Mouse (Mus musculus): ENCODE data around the gene Capn11. TPM values are rescaled to one million over a fixed set of nuclear protein-coding genes. Genes with fewer than 3 reads are reported as not detected.

Gene Capn11
- polyA plus RNA-seq, 1 experiment from 2014 or later, result 1.00 TPM

- Histone ChIP-seq H3K27ac (replicated peaks) (no peak within 1 kb of the TSS), H3K27me3 (peaks cover 16% of the 10 kb centered on the region), H3K36me3 (no peaks in the 10 kb centered on the region), H3K4me2 (no peak within 1 kb of the TSS), H3K4me1 (replicated peaks) (peaks cover 20% of the 10 kb centered on the region), H3K4me3 (no peak within 1 kb of the TSS), H3K9me3 (no peaks in the 10 kb centered on the region), H3K9ac (no peak within 1 kb of the TSS)
- ATAC-seq (ENCODE audit: low FRiP score, low read depth), result no peak
- WGBS, result 34% methylated on average over 6 of the region's 6 CpGs
Observed at GRCm38 (mm10) chr17:45601877-45602304, 57.2 kb downstream of the Capn11 start, which contains the start of gene Mymx. Gene Mymx (minus strand): TSS chr17:45602102.

- Histone ChIP-seq H3K27ac (replicated peaks) (no peak overlapping the region), H3K4me1 (replicated peaks) (peaks cover 25% of the 10 kb centered on the region), H3K4me3 (no peak overlapping the region), H3K4me2 (no peak overlapping the region), H3K9ac (no peak overlapping the region), H3K27me3 (peaks cover 16% of the 10 kb centered on the region), H3K9me3 (no peaks in the 10 kb centered on the region), H3K36me3 (no peaks in the 10 kb centered on the region)
- ATAC-seq (ENCODE audit: low FRiP score, low read depth), result no peak
- 15% methylated on average over 22 of the region's 22 CpGs for WGBS
Observed at GRCm38 (mm10) chr17:45601325-45601724, 57.8 kb downstream of the Capn11 start.

- Histone ChIP-seq H3K27ac (replicated peaks) (no peak overlapping the region), H3K4me1 (replicated peaks) (peaks cover 36% of the 10 kb centered on the region), H3K4me2 (no peak overlapping the region), H3K9ac (no peak overlapping the region), H3K36me3 (no peaks in the 10 kb centered on the region), H3K4me3 (no peak overlapping the region), H3K9me3 (no peaks in the 10 kb centered on the region), H3K27me3 (peaks cover 16% of the 10 kb centered on the region)
- ATAC-seq (ENCODE audit: low FRiP score, low read depth), result no peak
- 63% methylated on average over 8 of the region's 8 CpGs for WGBS
Observed at GRCm38 (mm10) chr17:45600267-45600666, 58.9 kb downstream of the Capn11 start.

DNA sequence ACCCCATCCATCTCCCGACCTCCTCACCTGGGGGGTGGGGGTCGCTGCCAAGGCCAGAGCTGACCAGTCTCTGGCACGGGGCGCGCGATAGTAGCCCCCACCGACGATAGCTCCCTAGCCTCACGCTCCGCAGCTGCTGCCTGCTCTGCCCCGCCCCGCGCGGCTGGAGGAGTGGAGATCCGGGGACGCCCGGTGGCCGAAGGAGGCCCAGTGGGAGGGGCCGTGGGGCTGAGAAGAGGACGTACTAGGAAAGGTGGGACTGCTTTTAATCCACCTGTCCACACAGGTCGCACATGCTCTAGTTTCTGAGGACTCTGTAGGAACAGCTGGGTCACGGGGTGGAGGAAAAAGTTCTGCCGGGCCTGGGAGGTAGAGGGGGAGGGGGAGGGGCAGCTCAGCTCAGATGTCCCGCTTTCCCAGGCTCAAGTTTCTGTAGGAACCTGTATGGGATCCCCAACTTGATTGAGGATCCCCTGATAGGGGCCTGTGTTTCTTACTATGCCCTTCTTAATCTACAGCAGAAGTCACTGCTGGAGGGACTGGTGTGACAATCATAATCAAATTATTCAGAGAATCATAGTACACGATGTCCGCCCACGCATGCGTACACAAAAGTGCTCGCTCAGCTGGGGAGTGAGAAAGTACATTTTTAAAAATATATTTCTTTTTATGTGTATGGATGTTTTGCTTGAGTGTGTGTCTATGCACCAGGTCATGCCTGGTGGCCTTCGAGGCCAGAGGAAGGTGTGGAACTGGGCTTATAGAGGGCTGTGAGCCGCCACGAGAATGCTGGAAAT lies 59.5 kb downstream of the Capn11 start, which contains the start of gene Slc29a1:
Gene Slc29a1 (minus strand): TSS at position 161 of the 797 bp plus-strand sequence.
- no peak for ATAC-seq (ENCODE audit: low FRiP score, low read depth)
- H3K9me3 ChIP-seq, result no peaks in the 10 kb centered on the region
- H3K4me1 ChIP-seq (replicated peaks), result peaks cover 42% of the 10 kb centered on the region
- no peak within 1 kb of the TSS for H3K27ac ChIP-seq (replicated peaks)
- 17% methylated on average over 32 of the region's 32 CpGs for WGBS
- peak within 1 kb of the TSS; percentile 37 for H3K9ac ChIP-seq
- H3K27me3 ChIP-seq, result peaks cover 16% of the 10 kb centered on the region
- peak within 1 kb of the TSS; percentile 60 for H3K4me2 ChIP-seq
- peak within 1 kb of the TSS; percentile 24 for H3K4me3 ChIP-seq
- H3K36me3 ChIP-seq, result no peaks in the 10 kb centered on the region

DNA sequence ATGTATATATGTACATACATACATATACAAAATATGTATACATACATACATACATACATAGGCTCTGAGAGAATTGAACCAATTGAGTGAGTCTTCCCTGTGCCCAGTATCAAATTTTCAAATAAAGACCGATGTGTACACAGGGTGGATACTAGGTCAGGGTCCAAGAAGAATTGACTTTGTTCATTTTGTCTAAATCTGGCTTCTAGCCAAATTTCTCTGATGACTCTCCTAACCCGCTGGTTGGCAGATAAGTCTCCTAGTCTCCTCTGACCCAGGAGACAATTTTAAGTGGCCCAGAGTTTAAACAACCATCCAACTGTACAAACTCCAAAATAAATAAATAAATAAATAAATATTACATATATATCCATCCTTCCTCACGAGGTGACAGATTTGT lies 60.2 kb downstream of the Capn11 start:
- no peaks in the 10 kb centered on the region for H3K36me3 ChIP-seq
- H3K9ac ChIP-seq, result no peak overlapping the region
- no peak for ATAC-seq (ENCODE audit: low FRiP score, low read depth)
- H3K27me3 ChIP-seq, result peaks cover 16% of the 10 kb centered on the region
- H3K27ac ChIP-seq (replicated peaks), result no peak overlapping the region
- H3K4me2 ChIP-seq, result peak overlapping the region; percentile 60
- peaks cover 49% of the 10 kb centered on the region for H3K4me1 ChIP-seq (replicated peaks)
- WGBS, result 33% methylated on average over 3 of the region's 3 CpGs
- no peak overlapping the region for H3K4me3 ChIP-seq
- no peaks in the 10 kb centered on the region for H3K9me3 ChIP-seq

- no peak for ATAC-seq (ENCODE audit: low FRiP score, low read depth)
- Histone ChIP-seq H3K4me3 (no peak overlapping the region), H3K27ac (replicated peaks) (no peak overlapping the region), H3K9ac (no peak overlapping the region), H3K4me1 (replicated peaks) (peaks cover 54% of the 10 kb centered on the region), H3K9me3 (no peaks in the 10 kb centered on the region), H3K4me2 (no peak overlapping the region), H3K27me3 (peaks cover 16% of the 10 kb centered on the region), H3K36me3 (no peaks in the 10 kb centered on the region)
- 88% methylated on average over 2 of the region's 2 CpGs for WGBS
Observed at GRCm38 (mm10) chr17:45598376-45598775, 60.7 kb downstream of the Capn11 start.

DNA sequence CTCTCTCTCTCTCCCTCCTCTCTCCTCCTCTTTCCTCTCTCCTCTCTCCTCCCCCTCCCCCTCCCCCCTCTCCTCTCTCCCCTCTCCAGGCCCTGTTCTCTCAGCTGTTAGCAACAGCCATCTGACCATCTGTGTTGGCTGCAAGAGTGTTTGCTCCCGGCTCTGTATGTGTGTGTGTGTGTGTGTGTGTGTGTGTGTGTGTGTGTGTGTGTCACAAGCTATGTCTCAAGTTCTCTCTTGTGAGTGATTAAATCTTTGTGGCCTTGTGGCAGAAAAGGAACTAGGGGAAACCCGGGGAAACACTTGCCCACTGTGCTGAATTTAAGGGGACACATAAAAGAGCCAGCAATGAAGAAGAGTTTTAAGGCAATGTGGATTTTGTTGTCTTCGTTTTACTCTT lies 61.3 kb downstream of the Capn11 start:
- H3K27ac ChIP-seq (replicated peaks), result 0 out of 2 replicates have a peak overlapping the region, but pooled peaks have one; percentile 1
- ATAC-seq (ENCODE audit: low FRiP score, low read depth), result no peak
- no peak overlapping the region for H3K4me2 ChIP-seq
- peaks cover 16% of the 10 kb centered on the region for H3K27me3 ChIP-seq
- 47% methylated on average over 3 of the region's 3 CpGs for WGBS
- H3K9ac ChIP-seq, result no peak overlapping the region
- no peaks in the 10 kb centered on the region for H3K9me3 ChIP-seq
- peaks cover 57% of the 10 kb centered on the region for H3K4me1 ChIP-seq (replicated peaks)
- no peak overlapping the region for H3K4me3 ChIP-seq
- H3K36me3 ChIP-seq, result no peaks in the 10 kb centered on the region

DNA sequence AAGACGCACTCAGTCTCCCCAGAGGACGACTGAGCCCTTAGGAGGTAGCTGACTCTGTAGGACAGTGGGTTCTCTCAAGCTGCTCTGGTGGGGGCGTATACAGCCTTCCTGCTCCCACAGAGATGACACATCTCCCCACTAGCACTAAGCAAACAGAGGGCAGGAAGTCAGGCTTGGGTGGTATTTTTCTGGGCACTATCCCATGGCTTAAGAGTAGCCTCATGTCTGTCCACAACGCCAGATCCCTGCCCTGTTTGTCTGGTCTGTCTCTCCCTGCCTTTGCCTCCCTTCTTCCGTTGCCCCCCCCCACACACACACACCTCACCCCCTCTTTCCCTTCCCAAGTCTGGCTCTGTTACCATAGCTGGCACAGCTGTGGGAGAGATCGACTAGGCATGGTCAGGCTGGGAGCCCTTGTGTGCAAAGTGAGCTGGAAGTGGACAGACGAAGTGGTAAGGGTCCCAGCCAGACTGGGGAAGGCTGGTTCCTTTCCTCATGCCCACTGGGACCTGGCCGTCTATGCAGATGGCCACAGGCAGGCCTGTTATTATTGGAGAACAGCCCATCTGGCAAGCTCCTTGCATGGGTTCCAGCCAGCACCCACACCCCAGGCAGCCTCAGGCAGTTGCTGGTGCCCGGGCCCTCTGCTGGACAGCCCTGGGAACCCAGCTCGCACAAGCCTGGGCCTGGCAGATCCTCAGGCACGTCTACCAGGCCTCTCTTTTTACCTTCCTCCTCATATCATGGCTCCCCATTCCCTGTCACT lies 62.3 kb downstream of the Capn11 start:
- no peak overlapping the region for H3K4me2 ChIP-seq
- H3K27ac ChIP-seq (replicated peaks), result peak overlapping the region; percentile 65

DNA sequence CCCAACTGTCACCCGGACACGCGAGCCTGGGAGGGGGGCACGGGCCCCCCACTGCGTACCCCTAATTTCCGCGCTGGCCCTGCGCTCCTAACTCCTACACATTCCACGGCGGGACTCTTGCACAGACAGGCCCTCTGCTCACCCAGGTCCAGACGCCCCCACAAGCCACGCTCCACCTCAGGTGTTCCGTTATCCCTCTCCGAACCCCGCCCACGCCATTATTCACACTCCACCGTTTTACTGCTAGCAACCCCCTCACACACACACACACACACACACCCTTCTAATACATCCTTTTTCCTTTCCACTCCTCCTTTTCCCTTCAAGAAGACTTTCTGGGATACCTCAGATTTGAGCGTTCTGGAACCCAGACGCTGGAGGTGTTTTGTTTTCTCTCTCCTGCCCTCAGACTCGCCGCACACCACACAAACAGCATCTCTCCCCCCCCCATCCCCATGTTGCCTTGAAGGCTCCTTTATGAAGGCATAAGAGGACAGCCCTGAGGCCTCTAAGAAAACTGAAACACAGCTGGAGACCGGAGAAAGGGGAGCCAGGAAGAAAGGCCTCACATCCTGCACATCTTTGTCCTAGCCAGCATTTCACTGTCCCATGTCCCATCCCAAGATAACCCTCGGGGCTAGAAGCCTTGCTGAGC lies 63.3 kb downstream of the Capn11 start:
- Histone ChIP-seq H3K4me3 (peak overlapping the region; percentile 55), H3K27ac (replicated peaks) (peak overlapping the region; percentile 65), H3K36me3 (no peaks in the 10 kb centered on the region), H3K27me3 (peaks cover 9% of the 10 kb centered on the region), H3K4me1 (replicated peaks) (peaks cover 63% of the 10 kb centered on the region), H3K9ac (peak overlapping the region; percentile 57), H3K4me2 (peak overlapping the region; percentile 97), H3K9me3 (no peaks in the 10 kb centered on the region)
- ATAC-seq (ENCODE audit: low FRiP score, low read depth), result peak; percentile 20
- 4% methylated on average over 23 of the region's 23 CpGs for WGBS

More for the DNA sequence above, 62.3 kb downstream of the Capn11 start:
- 23% methylated on average over 11 of the region's 11 CpGs for WGBS
- H3K27me3 ChIP-seq, result peaks cover 16% of the 10 kb centered on the region
- peaks cover 66% of the 10 kb centered on the region for H3K4me1 ChIP-seq (replicated peaks)
- no peaks in the 10 kb centered on the region for H3K9me3 ChIP-seq
- no peak overlapping the region for H3K4me3 ChIP-seq
- H3K36me3 ChIP-seq, result no peaks in the 10 kb centered on the region
- H3K9ac ChIP-seq, result no peak overlapping the region
- ATAC-seq (ENCODE audit: low FRiP score, low read depth), result peak; percentile 55

DNA sequence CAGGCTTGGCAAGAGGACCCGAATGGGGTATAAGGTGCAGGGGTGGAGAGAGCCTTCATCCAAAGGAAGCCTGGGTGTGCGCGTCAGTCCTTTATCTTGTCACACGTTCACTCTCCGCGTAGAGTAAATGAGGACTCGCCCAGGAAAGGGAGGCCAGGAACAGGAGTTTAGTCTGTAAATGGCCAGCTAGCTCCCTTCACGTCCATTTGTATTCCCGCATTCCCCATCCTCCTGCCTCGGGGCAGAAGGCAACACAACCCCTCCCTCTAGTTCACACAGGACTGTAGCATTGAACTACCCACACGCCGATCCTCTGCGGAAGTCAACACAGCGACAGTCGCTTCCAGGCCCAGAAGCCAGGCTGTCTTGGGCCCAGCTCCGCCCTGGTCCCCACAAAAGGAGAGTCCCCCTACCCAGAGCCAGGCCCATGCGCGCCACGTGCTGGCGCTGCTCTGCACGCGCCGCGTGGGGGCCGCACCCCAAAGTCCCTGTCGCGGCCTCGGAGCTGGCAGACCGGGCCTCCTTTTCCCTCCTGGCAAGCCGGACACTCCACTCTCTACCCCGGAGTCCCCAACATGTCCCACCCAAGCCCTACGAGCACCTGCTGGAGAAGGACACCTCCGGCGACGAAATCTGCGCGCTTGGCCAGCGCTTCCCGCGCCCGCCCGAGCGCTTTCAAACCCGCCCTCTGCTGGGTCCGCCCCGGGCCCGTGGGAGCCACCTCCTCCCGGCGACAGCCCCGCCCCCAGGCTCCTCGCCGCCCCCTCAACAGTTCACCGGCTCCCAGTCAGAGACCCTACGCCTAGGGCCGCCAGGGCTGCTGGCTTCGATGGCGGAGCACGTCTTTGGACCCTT lies 64.0 kb downstream of the Capn11 start:
- peaks cover 2% of the 10 kb centered on the region; the same call in 1 of the 2 replicates for H3K27me3 ChIP-seq
- 2% methylated on average over 56 of the region's 58 CpGs for WGBS
- ATAC-seq (ENCODE audit: low FRiP score, low read depth), result peak; percentile 66
- H3K36me3 ChIP-seq, result no peaks in the 10 kb centered on the region
- peak overlapping the region; percentile 97 for H3K4me2 ChIP-seq
- peak overlapping the region; percentile 55 for H3K4me3 ChIP-seq
- H3K27ac ChIP-seq (replicated peaks), result peak overlapping the region; percentile 65
- H3K9ac ChIP-seq, result peak overlapping the region; percentile 57
- peaks cover 62% of the 10 kb centered on the region for H3K4me1 ChIP-seq (replicated peaks)
- H3K9me3 ChIP-seq, result no peaks in the 10 kb centered on the region

DNA sequence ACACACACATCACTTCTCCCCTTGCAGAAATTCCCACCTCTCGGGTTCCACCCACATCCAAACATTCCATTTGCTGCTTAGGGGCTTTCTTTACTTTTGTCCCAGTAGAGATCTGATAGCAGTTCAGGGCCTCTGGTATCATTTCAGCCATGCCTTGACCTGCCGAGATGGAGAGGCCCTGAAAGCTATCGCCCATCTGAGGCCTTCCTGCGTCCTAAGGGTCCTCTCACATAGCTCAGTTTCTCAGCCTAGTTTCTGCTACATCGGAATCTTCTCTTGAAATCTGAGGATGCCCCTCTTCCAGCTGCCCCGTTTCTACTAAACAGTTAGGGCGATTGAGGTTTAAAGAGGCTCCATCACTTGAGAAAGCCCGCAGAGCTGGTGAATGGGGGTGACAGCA lies 64.9 kb downstream of the Capn11 start:
- WGBS, result 46% methylated on average over 8 of the region's 8 CpGs
- Histone ChIP-seq H3K9ac (no peak overlapping the region), H3K27ac (replicated peaks) (no peak overlapping the region), H3K4me1 (replicated peaks) (peaks cover 53% of the 10 kb centered on the region), H3K4me2 (peak overlapping the region; percentile 97), H3K9me3 (no peaks in the 10 kb centered on the region), H3K36me3 (no peaks in the 10 kb centered on the region), H3K27me3 (no peaks in the 10 kb centered on the region), H3K4me3 (peak overlapping the region; percentile 55)
- no peak for ATAC-seq (ENCODE audit: low FRiP score, low read depth)
